Comparison of ENCODE assay signal across 9 mouse cellular contexts in the genomic region with DNA sequence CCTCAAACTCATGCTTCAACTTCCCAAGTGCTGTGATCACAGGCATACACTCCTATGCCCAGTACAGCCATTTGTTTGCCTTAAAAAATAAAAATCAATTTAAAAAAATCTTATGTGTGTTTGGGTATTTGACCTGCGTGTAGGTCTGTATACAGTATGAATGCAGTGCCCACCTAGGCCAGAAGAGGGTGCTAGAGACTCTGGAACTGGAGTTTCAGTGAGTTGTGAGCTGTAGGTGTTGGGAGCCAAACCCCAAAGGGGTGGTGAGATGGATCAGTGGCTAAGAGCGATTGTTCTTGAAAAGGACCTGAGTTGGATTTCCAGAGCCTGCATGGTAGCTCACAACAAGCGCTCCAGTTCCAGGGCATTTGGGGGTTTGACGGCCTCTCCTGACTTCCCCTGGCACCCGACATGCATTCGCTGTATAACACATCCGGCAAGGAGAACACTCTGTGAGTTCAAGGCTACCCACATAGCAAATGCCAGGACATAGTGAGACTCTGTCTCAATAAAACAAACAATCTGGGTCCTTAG. TPM values are rescaled to one million over a fixed set of nuclear protein-coding genes. Genes with fewer than 3 reads are reported as not detected.
DNase-seq lines count a peak whose midpoint lies in the region; ATAC-seq and TF ChIP-seq lines count a peak whose summit lies in the region.
"Had no signal": no experiment of that assay in that cellular context is flagged by ENCODE, and none has a peak within 500 bp of the region (broad histone marks: within the 10 kb centered on the region; RNA-seq: fewer than 3 reads in every experiment).

No protein-coding gene starts in this region.

- H3K9me3 ChIP-seq in embryonic facial prominence, embryonic 14.5 days (ENCODE audit: control insufficient read depth, low read length), result no peaks in the 10 kb centered on the region
- no peaks in the 10 kb centered on the region for H3K9me3 ChIP-seq in hindbrain, postnatal 0 days (ENCODE audit: low read length)

- H3K9ac ChIP-seq in embryonic facial prominence, embryonic 14.5 days (ENCODE audit: low read depth, low read length), result no peak overlapping the region
- no peak overlapping the region for H3K9ac ChIP-seq in hindbrain, postnatal 0 days (replicated peaks; ENCODE audit: low read length)
- no peak overlapping the region for H3K9ac ChIP-seq in liver, adult 2 months (ENCODE audit: low read depth, low read length)

- no peak for ATAC-seq in embryonic facial prominence, embryonic 14.5 days (ENCODE audit: low read depth)
- no peak for ATAC-seq in hindbrain, postnatal 0 days

- no peak overlapping the region for H3K4me2 ChIP-seq in embryonic facial prominence, embryonic 14.5 days (ENCODE audit: low read depth, low read length)
- no peak overlapping the region for H3K4me2 ChIP-seq in hindbrain, postnatal 0 days (ENCODE audit: low read depth, low read length)

- peaks cover 1% of the 10 kb centered on the region; the same call in 1 of the 2 replicates for H3K4me1 ChIP-seq in bone marrow, adult 2 months (ENCODE audit: control insufficient read depth, insufficient read depth, low read length)
- peaks cover 8% of the 10 kb centered on the region; the same call in 1 of the 2 replicates for H3K4me1 ChIP-seq in embryonic facial prominence, embryonic 14.5 days (ENCODE audit: control insufficient read depth, insufficient read depth, low read length)
- H3K4me1 ChIP-seq in hindbrain, postnatal 0 days (ENCODE audit: insufficient read depth, low read length), result 0 out of 2 replicates have a peak, but pooled peaks cover 3% of the 10 kb centered on the region
- H3K4me1 ChIP-seq in liver, adult 2 months (ENCODE audit: control insufficient read depth, insufficient read depth, low read length), result peaks cover 31% of the 10 kb centered on the region

- DNase-seq in right cerebral cortex, adult 2 months (ENCODE audit: low spot score in 2 of 2), result peak; percentile 76 to 79
- no peak for DNase-seq in right cerebral cortex, adult 18-20 months
- DNase-seq in embryonic facial prominence, embryonic 14.5 days (ENCODE audit: low spot score), result peak; percentile 79
- DNase-seq in hindbrain, postnatal 0 days (ENCODE audit: low spot score), result peak; percentile 90
- DNase-seq in liver, adult 2 months (ENCODE audit: extremely low read depth, low read depth, low spot score), result peak; percentile 84
- peak; percentile 82 for DNase-seq in retina, postnatal 1 day
- DNase-seq in urinary bladder, postnatal 14 days (ENCODE audit: low spot score), result peak; percentile 84

- H3K27me3 ChIP-seq in embryonic facial prominence, embryonic 14.5 days (replicated peaks; ENCODE audit: control insufficient read depth, insufficient read depth, low read length), result no peaks in the 10 kb centered on the region
- no peaks in the 10 kb centered on the region for H3K27me3 ChIP-seq in hindbrain, postnatal 0 days (ENCODE audit: insufficient read depth, low read length)
- no peaks in the 10 kb centered on the region for H3K27me3 ChIP-seq in liver, adult 2 months (ENCODE audit: control insufficient read depth, insufficient read depth, low read length)

- peaks cover under 1% of the 10 kb centered on the region; the same call in 1 of the 2 replicates for H3K36me3 ChIP-seq in embryonic facial prominence, embryonic 14.5 days (ENCODE audit: control insufficient read depth, insufficient read depth, low read length)
- no peaks in the 10 kb centered on the region for H3K36me3 ChIP-seq in hindbrain, postnatal 0 days (ENCODE audit: insufficient read depth, low read length)
- H3K36me3 ChIP-seq in liver, adult 2 months (ENCODE audit: control insufficient read depth, insufficient read depth, low read length), result peaks cover 2% of the 10 kb centered on the region; the same call in 1 of the 2 replicates

- WGBS in bone marrow, adult 2 months, result 50% methylated on average over 7 of the region's 7 CpGs
- WGBS in embryonic facial prominence, embryonic 14.5 days, result 51% methylated on average over 7 of the region's 7 CpGs
- 56% methylated on average over 7 of the region's 7 CpGs for WGBS in hindbrain, postnatal 0 days
- WGBS in liver, adult 2 months, result 35% methylated on average over 7 of the region's 7 CpGs

- TF ChIP-seq POLR2A in bone marrow, adult 2 months (IDR thresholded peaks at IDR 0.05; ENCODE audit: borderline replicate concordance, control insufficient read depth, low read depth, low read length), result no peak
- no peak for TF ChIP-seq POLR2A in liver, adult 2 months (IDR thresholded peaks at IDR 0.05; ENCODE audit: extremely low read depth, insufficient read depth, low read length)

- H3K4me3 ChIP-seq in bone marrow, adult 2 months (replicated peaks; ENCODE audit: control insufficient read depth, low read depth, low read length), result no peak overlapping the region
- no peak overlapping the region for H3K4me3 ChIP-seq in embryonic facial prominence, embryonic 14.5 days (ENCODE audit: low read depth, low read length)
- H3K4me3 ChIP-seq in hindbrain, postnatal 0 days (ENCODE audit: low read length), result no peak overlapping the region
- H3K4me3 ChIP-seq in liver, adult 2 months (ENCODE audit: insufficient read depth, low read depth, low read length), result no peak overlapping the region

- TF ChIP-seq CTCF in bone marrow, adult 2 months (IDR thresholded peaks at IDR 0.05; ENCODE audit: control insufficient read depth, insufficient read depth, low read length), result peak; percentile 71
- peak; percentile 87 for TF ChIP-seq CTCF in hindbrain, postnatal 0 days (IDR thresholded peaks at IDR 0.05; ENCODE audit: low read depth)
- TF ChIP-seq CTCF in liver, adult 2 months (IDR thresholded peaks at IDR 0.05; ENCODE audit: low read depth, low read length), result peak; percentile 57; the same call in 1 of the 2 replicates

- peaks cover 5% of the 10 kb centered on the region for H3K79me2 ChIP-seq in liver, adult 2 months (ENCODE audit: control insufficient read depth, insufficient read depth, low read length)

- H3K27ac ChIP-seq in bone marrow, adult 2 months (ENCODE audit: control insufficient read depth, insufficient read depth, low read depth, low read length, poor library complexity), result no peak overlapping the region
- no peak overlapping the region for H3K27ac ChIP-seq in embryonic facial prominence, embryonic 14.5 days (replicated peaks; ENCODE audit: low read depth, low read length)
- no peak overlapping the region for H3K27ac ChIP-seq in hindbrain, postnatal 0 days
- no peak overlapping the region for H3K27ac ChIP-seq in liver, adult 2 months (replicated peaks; ENCODE audit: insufficient read depth, low read depth, low read length)

RNA-seq across cellular contexts. Expression of a gene that starts 1.2 kb away (rescaled TPM):
- polyA plus RNA-seq in bone marrow, adult 2 months (2011; ENCODE audit: insufficient read depth, insufficient read length, low replicate concordance, missing spikeins), result 5.0 and 14.4 TPM in 2 replicates
- 72.5 and 75.9 TPM in 2 replicates for polyA plus RNA-seq in embryonic facial prominence, embryonic 14.5 days (2014; fragmentation: Nextera tagmentation; extraction: Ambion mirVana)
- 48.6 and 57.9 TPM in 2 replicates for total RNA-seq in hindbrain, postnatal 0 days (2014; rRNA removed)
- 80.2 and 82.3 TPM in 2 replicates for polyA plus RNA-seq in hindbrain, postnatal 0 days (2015; fragmentation: Nextera tagmentation; extraction: Ambion mirVana)
- 20.2 and 26.6 TPM in 2 replicates for total RNA-seq in liver, adult 2 months (2014; rRNA removed)
- 59.1 and 61.5 TPM in 2 replicates for polyA plus RNA-seq in liver, adult 2 months (2012; rRNA removed)

RNA-seq across cellular contexts. Expression of a gene that starts 5.7 kb away (rescaled TPM):
- polyA plus RNA-seq in bone marrow, adult 2 months (2011; ENCODE audit: insufficient read depth, insufficient read length, low replicate concordance, missing spikeins), result 3.2 TPM in 1 of 2 replicates, not detected in the other
- polyA plus RNA-seq in embryonic facial prominence, embryonic 14.5 days (2014; fragmentation: Nextera tagmentation; extraction: Ambion mirVana), result 0.47 and 3.3 TPM in 2 replicates
- not detected in 2 replicates for total RNA-seq in hindbrain, postnatal 0 days (2014; rRNA removed)
- polyA plus RNA-seq in hindbrain, postnatal 0 days (2015; fragmentation: Nextera tagmentation; extraction: Ambion mirVana), result not detected in 2 replicates
- total RNA-seq in liver, adult 2 months (2014; rRNA removed), result 0.92 and 1.5 TPM in 2 replicates
- polyA plus RNA-seq in liver, adult 2 months (2012; rRNA removed), result 1.1 and 1.5 TPM in 2 replicates
- polyA plus RNA-seq: heart, embryonic 14.5 days had no signal

RNA-seq across cellular contexts. Expression of a gene that starts 17.1 kb away (rescaled TPM):
- 4.7 and 10.0 TPM in 2 replicates for polyA plus RNA-seq in bone marrow, adult 2 months (2011; ENCODE audit: insufficient read depth, insufficient read length, low replicate concordance, missing spikeins)
- 3.6 and 5.6 TPM in 2 replicates for polyA plus RNA-seq in embryonic facial prominence, embryonic 14.5 days (2014; fragmentation: Nextera tagmentation; extraction: Ambion mirVana)
- total RNA-seq in hindbrain, postnatal 0 days (2014; rRNA removed), result 0.10 TPM in 1 of 2 replicates, not detected in the other
- polyA plus RNA-seq in hindbrain, postnatal 0 days (2015; fragmentation: Nextera tagmentation; extraction: Ambion mirVana), result 0.48 and 0.75 TPM in 2 replicates
- total RNA-seq in liver, adult 2 months (2014; rRNA removed), result 0.46 TPM in 1 of 2 replicates, not detected in the other
- polyA plus RNA-seq in liver, adult 2 months (2012; rRNA removed), result 0.26 TPM in 2 replicates

RNA-seq across cellular contexts. Expression of a gene that starts 22.1 kb away (rescaled TPM):
- 8.6 and 8.7 TPM in 2 replicates for polyA plus RNA-seq in bone marrow, adult 2 months (2011; ENCODE audit: insufficient read depth, insufficient read length, low replicate concordance, missing spikeins)
- polyA plus RNA-seq in embryonic facial prominence, embryonic 14.5 days (2014; fragmentation: Nextera tagmentation; extraction: Ambion mirVana), result 16.3 and 23.4 TPM in 2 replicates
- 20.8 and 23.6 TPM in 2 replicates for total RNA-seq in hindbrain, postnatal 0 days (2014; rRNA removed)
- polyA plus RNA-seq in hindbrain, postnatal 0 days (2015; fragmentation: Nextera tagmentation; extraction: Ambion mirVana), result 24.2 and 27.3 TPM in 2 replicates
- 14.2 and 17.2 TPM in 2 replicates for total RNA-seq in liver, adult 2 months (2014; rRNA removed)
- polyA plus RNA-seq in liver, adult 2 months (2012; rRNA removed), result 106 and 118 TPM in 2 replicates

RNA-seq across cellular contexts. Expression of a gene that starts 30.0 kb away (rescaled TPM):
- not detected in 2 replicates for polyA plus RNA-seq in bone marrow, adult 2 months (2011; ENCODE audit: insufficient read depth, insufficient read length, low replicate concordance, missing spikeins)
- 15.7 and 20.2 TPM in 2 replicates for polyA plus RNA-seq in embryonic facial prominence, embryonic 14.5 days (2014; fragmentation: Nextera tagmentation; extraction: Ambion mirVana)
- 7.3 and 9.0 TPM in 2 replicates for total RNA-seq in hindbrain, postnatal 0 days (2014; rRNA removed)
- polyA plus RNA-seq in hindbrain, postnatal 0 days (2015; fragmentation: Nextera tagmentation; extraction: Ambion mirVana), result 5.2 and 7.0 TPM in 2 replicates
- total RNA-seq in liver, adult 2 months (2014; rRNA removed), result 27.8 and 32.6 TPM in 2 replicates
- polyA plus RNA-seq in liver, adult 2 months (2012; rRNA removed), result 79.2 and 87.5 TPM in 2 replicates
